Comparison of ENCODE assay signal across 20 mouse cellular contexts in genomic region chr14:34916315-34916714, GRCm38 (mm10).
DNase-seq lines count a peak whose midpoint lies in the region; ATAC-seq and TF ChIP-seq lines count a peak whose summit lies in the region.
"Had no signal": no experiment of that assay in that cellular context is flagged by ENCODE, and none has a peak within 500 bp of the region (broad histone marks: within the 10 kb centered on the region; RNA-seq: fewer than 3 reads in every experiment).

No protein-coding gene starts in this region.

- WGBS in forebrain, embryonic 14.5 days: 83% methylated on average over 6 of the region's 6 CpGs
- WGBS in forebrain, embryonic 13.5 days: 89% methylated on average over 6 of the region's 6 CpGs
- 84% methylated on average over 6 of the region's 6 CpGs for WGBS in midbrain, embryonic 14.5 days
- 73% methylated on average over 6 of the region's 6 CpGs for WGBS in midbrain, embryonic 16.5 days
- WGBS in stomach, embryonic 15.5 days: 58% methylated on average over 6 of the region's 6 CpGs
- WGBS in stomach, postnatal 0 days: 59% methylated on average over 6 of the region's 6 CpGs

- no peak overlapping the region for H3K9ac ChIP-seq in forebrain, embryonic 14.5 days (ENCODE audit: low read length)
- H3K9ac ChIP-seq in forebrain, embryonic 13.5 days: no peak overlapping the region
- H3K9ac ChIP-seq in midbrain, embryonic 14.5 days (replicated peaks; ENCODE audit: low read length): no peak overlapping the region
- H3K9ac ChIP-seq in midbrain, embryonic 16.5 days (ENCODE audit: low read depth, low read length): no peak overlapping the region
- no peak overlapping the region for H3K9ac ChIP-seq in stomach, embryonic 15.5 days
- H3K9ac ChIP-seq in stomach, postnatal 0 days (ENCODE audit: low read length): no peak overlapping the region
- H3K9ac ChIP-seq: hindbrain, embryonic 12.5 days; hindbrain, embryonic 15.5 days had no signal

- no peak for TF ChIP-seq EP300 in stomach, postnatal 0 days (optimal IDR thresholded peaks at IDR 0.05)

- no peak overlapping the region for H3K27ac ChIP-seq in forebrain, embryonic 14.5 days (ENCODE audit: low read depth, low read length)
- H3K27ac ChIP-seq in forebrain, embryonic 13.5 days: no peak overlapping the region
- H3K27ac ChIP-seq in midbrain, embryonic 14.5 days (replicated peaks; ENCODE audit: low read depth, low read length): no peak overlapping the region
- H3K27ac ChIP-seq in midbrain, embryonic 16.5 days (ENCODE audit: low read length): no peak overlapping the region
- no peak overlapping the region for H3K27ac ChIP-seq in stomach, embryonic 15.5 days
- H3K27ac ChIP-seq in stomach, postnatal 0 days (replicated peaks): no peak overlapping the region
- H3K27ac ChIP-seq: forebrain, embryonic 10.5 days; gastrocnemius, adult 2 months; hindbrain, embryonic 12.5 days; hindbrain, embryonic 15.5 days had no signal

- no peaks in the 10 kb centered on the region for H3K36me3 ChIP-seq in forebrain, embryonic 14.5 days (ENCODE audit: control insufficient read depth, insufficient read depth, low read length)
- H3K36me3 ChIP-seq in forebrain, embryonic 13.5 days (ENCODE audit: poor library complexity, severe bottlenecking): no peaks in the 10 kb centered on the region
- no peaks in the 10 kb centered on the region for H3K36me3 ChIP-seq in midbrain, embryonic 14.5 days (ENCODE audit: control insufficient read depth, insufficient read depth, low read length)
- H3K36me3 ChIP-seq in midbrain, embryonic 16.5 days (ENCODE audit: control insufficient read depth, insufficient read depth, low read length): no peaks in the 10 kb centered on the region
- H3K36me3 ChIP-seq in stomach, embryonic 15.5 days: no peaks in the 10 kb centered on the region
- no peaks in the 10 kb centered on the region for H3K36me3 ChIP-seq in stomach, postnatal 0 days (ENCODE audit: control insufficient read depth, insufficient read depth, low read length)
- H3K36me3 ChIP-seq: forebrain, embryonic 10.5 days; hindbrain, embryonic 12.5 days; hindbrain, embryonic 15.5 days had no signal

- H3K4me3 ChIP-seq in forebrain, embryonic 14.5 days (ENCODE audit: low read depth, low read length): no peak overlapping the region
- H3K4me3 ChIP-seq in forebrain, embryonic 13.5 days: no peak overlapping the region
- no peak overlapping the region for H3K4me3 ChIP-seq in midbrain, embryonic 14.5 days (replicated peaks; ENCODE audit: low read depth, low read length)
- H3K4me3 ChIP-seq in midbrain, embryonic 16.5 days (ENCODE audit: low read depth, low read length): no peak overlapping the region
- no peak overlapping the region for H3K4me3 ChIP-seq in stomach, embryonic 15.5 days (replicated peaks)
- no peak overlapping the region for H3K4me3 ChIP-seq in stomach, postnatal 0 days (ENCODE audit: low read depth, low read length)
- H3K4me3 ChIP-seq: forebrain, embryonic 10.5 days; gastrocnemius, adult 2 months; hindbrain, embryonic 12.5 days; hindbrain, embryonic 15.5 days had no signal

- no peaks in the 10 kb centered on the region for H3K9me3 ChIP-seq in forebrain, embryonic 14.5 days (replicated peaks; ENCODE audit: control insufficient read depth, low read length)
- no peaks in the 10 kb centered on the region for H3K9me3 ChIP-seq in forebrain, embryonic 13.5 days (replicated peaks)
- H3K9me3 ChIP-seq in midbrain, embryonic 14.5 days (ENCODE audit: control insufficient read depth, low read length): no peaks in the 10 kb centered on the region
- H3K9me3 ChIP-seq in midbrain, embryonic 16.5 days (replicated peaks; ENCODE audit: control insufficient read depth, low read length, poor library complexity, severe bottlenecking): no peaks in the 10 kb centered on the region
- no peaks in the 10 kb centered on the region for H3K9me3 ChIP-seq in stomach, embryonic 15.5 days
- no peaks in the 10 kb centered on the region for H3K9me3 ChIP-seq in stomach, postnatal 0 days (ENCODE audit: control insufficient read depth, low read length)
- H3K9me3 ChIP-seq: forebrain, embryonic 10.5 days; hindbrain, embryonic 12.5 days; hindbrain, embryonic 15.5 days had no signal

- no peak overlapping the region for H3K4me2 ChIP-seq in forebrain, embryonic 14.5 days (ENCODE audit: low read length)
- H3K4me2 ChIP-seq in forebrain, embryonic 13.5 days: no peak overlapping the region
- H3K4me2 ChIP-seq in midbrain, embryonic 14.5 days (ENCODE audit: low read length): no peak overlapping the region
- no peak overlapping the region for H3K4me2 ChIP-seq in midbrain, embryonic 16.5 days (ENCODE audit: low read length)
- no peak overlapping the region for H3K4me2 ChIP-seq in stomach, embryonic 15.5 days
- H3K4me2 ChIP-seq in stomach, postnatal 0 days (replicated peaks; ENCODE audit: low read depth): no peak overlapping the region
- H3K4me2 ChIP-seq: heart, embryonic 11.5 days; hindbrain, embryonic 12.5 days; hindbrain, embryonic 15.5 days had no signal

- no peaks in the 10 kb centered on the region for H3K27me3 ChIP-seq in forebrain, embryonic 14.5 days (replicated peaks; ENCODE audit: control insufficient read depth, insufficient read depth, low read length)
- H3K27me3 ChIP-seq in forebrain, embryonic 13.5 days: no peaks in the 10 kb centered on the region
- no peaks in the 10 kb centered on the region for H3K27me3 ChIP-seq in midbrain, embryonic 14.5 days (ENCODE audit: control insufficient read depth, insufficient read depth, low read length)
- H3K27me3 ChIP-seq in midbrain, embryonic 16.5 days (ENCODE audit: control insufficient read depth, insufficient read depth, low read depth, low read length): no peaks in the 10 kb centered on the region
- no peaks in the 10 kb centered on the region for H3K27me3 ChIP-seq in stomach, embryonic 15.5 days (replicated peaks)
- no peaks in the 10 kb centered on the region for H3K27me3 ChIP-seq in stomach, postnatal 0 days (ENCODE audit: control insufficient read depth, insufficient read depth, low read length)
- H3K27me3 ChIP-seq: hindbrain, embryonic 12.5 days; hindbrain, embryonic 15.5 days had no signal

- H3K4me1 ChIP-seq in forebrain, embryonic 14.5 days (ENCODE audit: control insufficient read depth, insufficient read depth, low read length): 0 out of 2 replicates have a peak, but pooled peaks cover 4% of the 10 kb centered on the region
- H3K4me1 ChIP-seq in forebrain, embryonic 13.5 days: peaks cover 12% of the 10 kb centered on the region; the same call in 1 of the 2 replicates
- H3K4me1 ChIP-seq in midbrain, embryonic 14.5 days (ENCODE audit: control insufficient read depth, insufficient read depth, low read length): peaks cover 7% of the 10 kb centered on the region; the same call in 1 of the 2 replicates
- H3K4me1 ChIP-seq in midbrain, embryonic 16.5 days (ENCODE audit: control insufficient read depth, insufficient read depth, low read length): peaks cover 10% of the 10 kb centered on the region; the same call in 1 of the 2 replicates
- no peaks in the 10 kb centered on the region for H3K4me1 ChIP-seq in stomach, embryonic 15.5 days
- no peaks in the 10 kb centered on the region for H3K4me1 ChIP-seq in stomach, postnatal 0 days (replicated peaks; ENCODE audit: control insufficient read depth, insufficient read depth)
- H3K4me1 ChIP-seq: hindbrain, embryonic 12.5 days had no signal

- DNase-seq in forebrain, embryonic 14.5 days (ENCODE audit: low spot score): peak; percentile 16
- peak; percentile 31 for DNase-seq in midbrain, embryonic 14.5 days
- DNase-seq in stomach, postnatal 0 days (ENCODE audit: low spot score): no peak
- DNase-seq: adrenal gland, adult 8-10 months; adrenal gland, postnatal 25 days; cerebellum, adult 18-20 months; cerebellum, adult 9-10 months; cerebellum, postnatal 14 days; gastrocnemius, adult 2 months; gastrocnemius, postnatal 14 days; heart, adult 11 months had no signal

- no peak for TF ChIP-seq CTCF in stomach, postnatal 0 days (IDR thresholded peaks at IDR 0.05; ENCODE audit: low read depth)

- ATAC-seq in forebrain, embryonic 14.5 days: no peak
- no peak for ATAC-seq in forebrain, embryonic 13.5 days
- no peak for ATAC-seq in midbrain, embryonic 14.5 days (ENCODE audit: low FRiP score, low TSS enrichment)
- no peak for ATAC-seq in midbrain, embryonic 16.5 days
- ATAC-seq in stomach, embryonic 15.5 days (ENCODE audit: insufficient read depth, low FRiP score, low read depth): peak; percentile 37; the same call in 1 of the 2 replicates
- ATAC-seq in stomach, postnatal 0 days (ENCODE audit: low FRiP score, low TSS enrichment): no peak
- ATAC-seq: activated CD4-positive, CD25-positive, alpha-beta regulatory T cell, adult 4 months; forebrain, embryonic 16.5 days had no signal
